Mouse (Mus musculus) embryo, embryonic 9.5 days (tissue): ENCODE measurements at regions not wholly inside any gene's neighbourhood (a gene's known extent, or its start where the extent isn't known, plus 50 kb on each side); places are given as distances from the start of the nearest gene placed in this dataset.

Experiments used
- DNase-seq: peaks from one replicate; pipeline ENCODE4 v3.0.0-alpha.2; 2017; ENCODE audit errors: extremely low spot score

- no peak for DNase-seq
These were observed 1425.1 kb downstream of the Fam181b start for GRCm38 (mm10) chr7:94504748-94505147.

- no peak for DNase-seq
These were observed 1437.3 kb downstream of the Fam181b start for GRCm38 (mm10) chr7:94517002-94517401.

- no peak for DNase-seq
These were observed 1452.9 kb downstream of the Fam181b start for GRCm38 (mm10) chr7:94532520-94532919.

- no peak for DNase-seq
These were observed 1468.7 kb downstream of the Fam181b start for GRCm38 (mm10) chr7:94548332-94548731.

- no peak for DNase-seq
These were observed 1501.8 kb downstream of the Fam181b start for GRCm38 (mm10) chr7:94581475-94581874.

DNA sequence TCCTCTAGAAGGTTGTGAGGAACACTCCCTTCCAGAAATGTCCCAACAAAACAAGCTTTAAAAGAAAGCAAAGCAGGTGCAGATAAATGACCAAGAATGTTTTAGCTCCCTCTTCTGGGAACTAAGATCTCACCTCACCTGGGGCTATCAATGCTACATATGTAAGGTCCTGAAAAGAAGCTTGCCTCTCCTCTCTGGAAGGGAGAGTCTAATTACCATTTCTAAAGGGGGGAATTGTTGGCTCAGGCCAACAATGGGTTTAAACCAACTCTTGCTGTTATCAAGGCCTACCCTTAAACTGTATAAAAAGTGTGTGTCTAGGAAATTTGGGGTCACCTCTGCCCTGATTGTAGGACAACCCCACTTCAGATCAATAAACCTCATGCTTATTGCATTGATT lies 1508.1 kb downstream of the Fam181b start:
- DNase-seq = no peak

DNA sequence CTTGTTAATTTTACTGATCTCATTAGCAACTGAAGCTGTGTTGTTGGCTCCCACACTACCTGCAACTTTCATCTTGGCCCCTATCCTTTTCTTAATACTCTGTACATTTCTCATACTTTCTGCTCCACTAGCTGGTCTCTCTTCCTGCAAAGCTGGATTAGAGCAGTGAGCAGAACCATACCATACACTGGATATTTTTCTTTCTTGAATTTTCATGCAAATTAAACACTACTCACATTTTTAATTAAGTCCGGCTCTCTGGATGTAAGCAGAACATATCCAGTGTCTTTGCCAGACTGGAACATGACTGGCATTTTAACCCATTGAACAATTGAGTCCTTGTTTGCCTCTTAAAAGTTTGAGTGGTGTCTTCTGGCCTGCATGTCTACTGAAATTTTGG lies 1515.0 kb downstream of the Fam181b start:
- no peak for DNase-seq

- DNase-seq = no peak
These were observed 1539.3 kb downstream of the Fam181b start for GRCm38 (mm10) chr7:94618965-94619364.

DNA sequence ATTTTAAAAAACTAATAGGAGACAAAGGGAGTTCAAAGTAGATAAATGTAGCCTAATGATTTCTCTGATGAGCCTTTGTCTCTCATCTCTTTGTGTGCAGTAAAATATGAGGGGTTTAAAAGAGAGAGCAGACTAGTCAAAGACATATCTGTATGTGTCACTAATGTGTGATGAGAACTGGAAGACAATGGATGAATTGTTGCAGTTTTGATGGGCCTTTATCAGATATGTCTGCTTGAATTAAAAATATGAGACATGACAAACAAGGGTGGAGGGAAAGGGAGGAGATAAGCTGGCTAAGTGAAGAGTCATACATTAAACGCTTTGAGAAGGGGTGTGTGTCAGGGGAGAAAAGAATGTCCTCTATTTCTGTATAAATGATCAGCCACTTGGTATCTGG lies 1544.9 kb downstream of the Fam181b start:
- no peak for DNase-seq

DNA sequence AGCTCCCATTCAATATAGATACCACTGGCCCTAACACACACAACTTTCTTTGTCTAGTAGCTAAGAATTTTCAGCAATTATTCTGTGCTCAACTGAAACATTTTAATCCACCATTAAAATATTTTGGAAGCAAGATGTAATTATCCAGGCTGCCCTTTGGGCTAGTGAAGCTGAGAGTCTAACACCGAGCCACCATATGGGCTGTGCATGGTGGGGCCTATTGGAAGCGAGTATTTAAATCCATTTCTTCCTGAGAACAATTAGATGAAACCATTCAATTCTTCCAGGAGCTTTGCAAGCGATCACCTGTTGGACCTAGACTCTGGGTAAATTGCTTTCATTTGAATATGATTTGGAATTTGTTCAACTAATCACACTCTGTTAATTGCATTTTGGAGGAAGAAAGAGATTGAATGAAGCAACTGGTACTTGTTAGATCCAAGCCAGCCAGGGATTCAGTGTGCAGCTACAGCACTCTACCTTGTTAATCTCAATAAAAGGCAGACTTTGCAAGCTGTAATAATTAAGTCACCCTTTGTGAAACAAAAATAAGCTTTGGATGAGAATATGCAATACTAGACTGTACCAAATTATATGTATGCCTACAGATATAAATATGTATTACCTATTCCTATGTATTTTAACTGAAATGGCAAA lies 1533.6 kb upstream of the Tenm4 start:
- no peak for DNase-seq

- DNase-seq = no peak
These were observed 1526.3 kb upstream of the Tenm4 start for GRCm38 (mm10) chr7:94644560-94645285.

- no peak for DNase-seq
These were observed 1525.7 kb upstream of the Tenm4 start for GRCm38 (mm10) chr7:94645337-94645736.

DNA sequence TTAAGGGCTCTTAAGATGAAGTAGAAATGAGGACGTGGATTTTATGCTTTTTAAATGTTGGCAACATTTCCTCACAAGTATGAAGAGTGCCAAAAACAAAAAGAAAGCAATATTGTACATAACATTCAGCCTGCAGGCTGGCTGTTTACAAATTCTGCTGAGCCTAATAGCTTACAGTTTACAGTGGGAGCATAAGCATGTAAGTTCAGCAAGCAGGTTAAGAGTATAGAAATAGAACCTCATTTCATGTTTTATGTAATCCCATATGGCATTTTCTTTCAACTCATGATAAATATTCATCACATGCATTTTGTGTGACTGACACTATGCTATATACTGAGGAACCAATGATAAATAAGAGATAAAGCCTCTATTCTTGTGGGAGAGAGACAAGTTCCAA lies 1520.6 kb upstream of the Tenm4 start:
- no peak for DNase-seq

DNA sequence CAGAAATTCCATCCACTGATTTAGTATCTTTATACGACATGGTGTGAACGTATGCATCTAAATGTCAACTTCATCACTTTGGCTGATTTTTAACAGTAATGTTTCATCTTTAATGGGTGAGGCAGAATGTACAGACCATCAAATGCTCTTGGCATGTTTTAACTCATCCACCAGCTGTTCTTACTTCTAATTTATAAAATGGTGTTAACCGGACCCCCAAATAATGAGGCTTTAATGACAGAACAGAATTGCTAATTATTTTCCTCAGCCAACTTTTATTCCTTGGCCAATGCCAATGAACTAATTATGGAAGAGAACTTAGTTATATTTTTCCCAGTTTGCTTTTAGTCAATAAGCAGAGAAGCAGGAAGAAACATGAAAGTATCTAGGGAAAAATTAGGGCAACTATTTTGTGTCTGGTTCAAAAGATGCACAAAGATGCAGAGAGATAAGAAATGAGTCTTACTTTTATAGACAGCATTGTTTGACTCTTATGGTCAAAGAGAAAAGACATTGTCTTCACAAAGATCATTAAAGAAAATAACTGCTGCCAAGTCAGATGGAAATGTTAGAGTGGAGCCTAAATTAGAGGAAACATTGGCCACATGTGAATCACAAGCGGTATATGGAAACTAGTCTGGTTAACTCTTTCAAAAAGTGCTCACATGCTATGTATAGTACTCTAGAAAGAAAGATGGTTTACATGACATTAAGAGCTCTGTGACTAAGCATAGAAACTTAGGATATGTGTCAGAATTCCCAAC lies 1504.5 kb upstream of the Tenm4 start:
- DNase-seq = no peak

DNA sequence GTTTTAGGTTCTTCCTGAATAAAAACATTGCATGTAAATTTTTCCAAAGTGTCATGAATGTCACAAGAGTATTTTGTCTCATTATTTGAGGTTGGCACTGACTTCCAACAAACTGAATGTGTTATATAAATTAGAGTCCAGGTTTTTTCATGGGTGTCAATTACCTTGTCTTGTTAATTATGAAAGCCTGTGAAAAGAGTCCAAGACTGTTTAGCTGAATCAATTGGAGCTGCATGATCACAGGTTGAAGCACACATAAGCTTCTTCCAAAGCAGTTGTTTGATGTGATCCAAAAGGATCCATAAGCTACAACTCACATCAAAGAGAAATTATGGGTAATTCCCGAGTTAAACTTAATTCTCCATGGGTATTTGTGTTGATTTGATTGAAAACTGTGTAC lies 1502.8 kb upstream of the Tenm4 start:
- DNase-seq = no peak

DNA sequence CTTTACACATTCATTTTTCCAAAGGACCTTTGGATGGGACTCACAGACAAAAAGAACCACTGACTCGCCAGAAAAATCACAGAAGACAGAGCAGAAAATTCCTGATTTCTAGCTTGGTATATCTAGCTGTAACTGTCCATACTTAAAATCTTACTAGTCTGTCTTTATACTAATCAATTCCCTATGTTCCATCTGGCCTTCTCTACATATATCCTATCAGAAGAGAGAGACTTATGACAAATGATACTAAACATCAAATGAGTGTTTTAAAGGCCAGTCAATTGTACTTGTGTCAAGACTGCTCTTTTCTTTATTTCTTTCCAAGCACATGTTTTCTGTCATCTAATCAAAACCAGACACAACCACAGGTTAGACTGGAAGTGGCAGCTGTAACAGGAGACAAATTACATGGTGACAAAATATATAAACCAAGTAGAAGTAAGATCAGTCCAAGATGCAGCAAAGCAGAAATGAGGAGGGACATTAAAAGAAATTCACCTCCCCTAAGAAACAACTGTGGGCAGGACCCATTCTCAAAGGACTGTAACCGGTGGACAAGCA lies 1502.1 kb upstream of the Tenm4 start:
- no peak for DNase-seq

- no peak for DNase-seq
These were observed 1483.2 kb upstream of the Tenm4 start for GRCm38 (mm10) chr7:94687887-94688286.

DNA sequence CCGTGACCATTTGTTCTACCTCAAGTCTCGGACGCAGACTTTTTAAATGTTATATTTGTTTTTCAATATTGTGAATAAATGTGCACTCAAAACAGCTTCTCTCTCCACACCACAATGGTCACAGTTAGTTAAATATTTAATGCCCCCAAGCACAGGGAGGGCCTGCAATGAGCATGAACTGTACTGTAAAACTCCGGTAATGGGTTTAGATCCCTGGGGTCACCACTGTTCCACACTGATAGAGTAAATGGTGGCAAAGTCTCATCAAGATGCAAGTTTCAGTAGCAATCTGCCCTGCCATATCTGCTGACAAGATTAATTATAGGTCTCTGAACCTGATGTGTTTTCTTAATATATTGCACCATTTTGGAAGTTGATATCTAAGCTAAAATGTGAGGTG lies 1473.8 kb upstream of the Tenm4 start:
- no peak for DNase-seq

- DNase-seq = no peak
These were observed 1464.6 kb upstream of the Tenm4 start for GRCm38 (mm10) chr7:94706457-94706856.

DNA sequence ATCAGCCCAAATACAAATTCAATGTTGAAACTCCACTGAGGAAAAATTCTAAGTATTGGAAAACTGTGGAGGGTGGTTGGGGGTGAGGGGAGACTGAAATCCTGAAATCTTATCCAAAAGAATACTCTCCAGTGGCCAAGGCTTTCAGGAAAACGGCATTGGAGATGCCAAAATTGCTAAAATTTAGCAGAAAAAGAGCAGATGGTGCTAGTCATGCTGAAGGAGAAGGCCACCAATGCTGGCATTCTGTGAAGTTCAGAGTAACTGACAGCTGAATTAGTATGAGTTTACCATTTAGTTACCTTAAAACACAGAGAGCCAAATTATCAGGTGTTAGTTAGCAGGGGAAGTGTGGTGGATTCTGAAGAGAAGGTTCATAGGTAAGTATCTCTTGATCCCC lies 1437.6 kb upstream of the Tenm4 start:
- no peak for DNase-seq

DNA sequence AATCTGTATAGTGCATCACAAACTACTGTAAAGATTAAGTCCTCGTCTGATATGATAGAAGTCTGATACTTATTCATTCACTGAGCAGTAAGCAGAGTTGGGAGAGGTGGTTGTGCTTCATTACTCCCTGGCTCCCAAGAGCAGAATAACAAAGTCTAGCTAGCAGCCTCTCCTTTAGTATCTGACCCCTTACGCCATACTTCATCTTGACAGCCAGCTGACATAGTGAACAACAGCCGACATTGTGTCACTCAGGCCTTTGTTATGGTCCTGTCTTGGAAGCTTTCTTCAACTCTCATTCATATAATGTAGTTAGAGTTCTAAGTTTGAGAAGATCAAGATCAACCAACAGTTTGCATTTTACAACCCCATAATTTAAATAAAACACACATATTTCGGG lies 1436.3 kb upstream of the Tenm4 start:
- DNase-seq = peak; percentile 1
